ENCODE assay signal across 8 mouse cellular contexts in genomic region chr1:86505461-86505860, GRCm38 (mm10). TPM values are rescaled to one million over a fixed set of nuclear protein-coding genes. Genes with fewer than 3 reads are reported as not detected.
DNase-seq lines count a peak whose midpoint lies in the region; ATAC-seq lines count a peak whose summit lies in the region.

No protein-coding gene starts in this region.

- H3K4me1 ChIP-seq in heart, embryonic 15.5 days (replicated peaks): peaks cover 60% of the 10 kb centered on the region
- H3K4me1 ChIP-seq in limb, embryonic 15.5 days: peaks cover 61% of the 10 kb centered on the region
- peaks cover 39% of the 10 kb centered on the region for H3K4me1 ChIP-seq in neural tube, embryonic 14.5 days (ENCODE audit: control insufficient read depth, insufficient read depth, low read length)

- H3K9me3 ChIP-seq in heart, embryonic 15.5 days (replicated peaks): no peaks in the 10 kb centered on the region
- H3K9me3 ChIP-seq in limb, embryonic 15.5 days: no peaks in the 10 kb centered on the region
- H3K9me3 ChIP-seq in neural tube, embryonic 14.5 days (ENCODE audit: control insufficient read depth, low read length): no peaks in the 10 kb centered on the region

- H3K4me3 ChIP-seq in heart, embryonic 15.5 days: 0 out of 2 replicates have a peak overlapping the region, but pooled peaks have one; percentile 50
- peak overlapping the region; percentile 52; the same call in 1 of the 2 replicates for H3K4me3 ChIP-seq in limb, embryonic 15.5 days
- no peak overlapping the region for H3K4me3 ChIP-seq in neural tube, embryonic 14.5 days (ENCODE audit: low read depth, low read length)

- H3K27me3 ChIP-seq in heart, embryonic 15.5 days: no peaks in the 10 kb centered on the region
- H3K27me3 ChIP-seq in limb, embryonic 15.5 days: no peaks in the 10 kb centered on the region
- no peaks in the 10 kb centered on the region for H3K27me3 ChIP-seq in neural tube, embryonic 14.5 days (ENCODE audit: control insufficient read depth, insufficient read depth, low read length)

- peak overlapping the region; percentile 64; the same call in 1 of the 2 replicates for H3K9ac ChIP-seq in heart, embryonic 15.5 days
- H3K9ac ChIP-seq in limb, embryonic 15.5 days: 0 out of 2 replicates have a peak overlapping the region, but pooled peaks have one; percentile 26
- peak overlapping the region; percentile 92 for H3K9ac ChIP-seq in neural tube, embryonic 14.5 days (replicated peaks; ENCODE audit: low read depth, low read length)

- DNase-seq in right cerebral cortex, adult 18-20 months: peak; percentile 40
- no peak for DNase-seq in right cerebral cortex, postnatal 14 days
- DNase-seq in embryo, embryonic 11 days: peak; percentile 51
- no peak for DNase-seq in ovary, postnatal 36 days (ENCODE audit: low spot score)

- ATAC-seq in heart, embryonic 15.5 days (replicated peaks; ENCODE audit: insufficient number of reproducible peaks, insufficient read depth, low FRiP score, low read depth): no peak
- no peak for ATAC-seq in limb, embryonic 15.5 days (ENCODE audit: insufficient number of reproducible peaks, low FRiP score, low TSS enrichment, low read depth)
- no peak for ATAC-seq in neural tube, embryonic 14.5 days (ENCODE audit: low read depth)
- ATAC-seq in megakaryocyte progenitor cell, adult 5-6 weeks (replicated peaks; ENCODE audit: poor library complexity): no peak

- H3K36me3 ChIP-seq in heart, embryonic 15.5 days: no peaks in the 10 kb centered on the region
- no peaks in the 10 kb centered on the region for H3K36me3 ChIP-seq in limb, embryonic 15.5 days
- H3K36me3 ChIP-seq in neural tube, embryonic 14.5 days (ENCODE audit: control insufficient read depth, insufficient read depth, low read length): no peaks in the 10 kb centered on the region

- peak overlapping the region; percentile 64 for H3K4me2 ChIP-seq in heart, embryonic 15.5 days
- peak overlapping the region; percentile 77; the same call in 1 of the 2 replicates for H3K4me2 ChIP-seq in limb, embryonic 15.5 days
- H3K4me2 ChIP-seq in neural tube, embryonic 14.5 days (ENCODE audit: low read depth, low read length): peak overlapping the region; percentile 55

- H3K27ac ChIP-seq in heart, embryonic 15.5 days: peak overlapping the region; percentile 92
- peak overlapping the region; percentile 99 for H3K27ac ChIP-seq in limb, embryonic 15.5 days
- H3K27ac ChIP-seq in neural tube, embryonic 14.5 days (ENCODE audit: low read depth, low read length): peak overlapping the region; percentile 96

- WGBS in heart, embryonic 15.5 days: 48% methylated on average over 1 of the region's 1 CpGs
- 70% methylated on average over 1 of the region's 1 CpGs for WGBS in limb, embryonic 15.5 days
- 11% methylated on average over 1 of the region's 1 CpGs for WGBS in neural tube, embryonic 14.5 days

RNA-seq across cellular contexts. Expression of gene Ptma, which starts 21.1 kb away (rescaled TPM):
- 791 and 881 TPM in 2 replicates for polyA plus RNA-seq in heart, embryonic 15.5 days (2015; fragmentation: Nextera tagmentation; extraction: Ambion mirVana)
- polyA plus RNA-seq in limb, embryonic 15.5 days (2015; fragmentation: Nextera tagmentation; extraction: Ambion mirVana): 1,783 and 2,088 TPM in 2 replicates
- polyA plus RNA-seq in neural tube, embryonic 14.5 days (2014; fragmentation: Nextera tagmentation; extraction: Ambion mirVana): 1,651 and 1,970 TPM in 2 replicates
- 6,310 and 6,455 TPM in 2 replicates for total RNA-seq in megakaryocyte progenitor cell, adult 5-6 weeks (2015)
- total RNA-seq in megakaryocyte progenitor cell, adult 5-6 weeks (2017): 6,827 and 7,265 TPM in 2 replicates

Comparison
In these comparisons a context has a peak if more than half of its experiments do, and no peak if none do; other contexts are left out.
1. DNase-seq: peak in right cerebral cortex, adult 18-20 months (single experiment) and embryo, embryonic 11 days (single experiment); none in right cerebral cortex, postnatal 14 days (single experiment) and ovary, postnatal 36 days (single experiment).
2. H3K9ac ChIP-seq: peak in every context shown above with its lines; median percentile 92 in neural tube, embryonic 14.5 days; 64 in heart, embryonic 15.5 days; 26 in limb, embryonic 15.5 days.
3. Peak in every context shown above with its lines, with median percentiles within 50 percentile points of each other: H3K27ac ChIP-seq and H3K4me2 ChIP-seq.